Comparison of ENCODE assay signal across 13 mouse cellular contexts in the genomic region with DNA sequence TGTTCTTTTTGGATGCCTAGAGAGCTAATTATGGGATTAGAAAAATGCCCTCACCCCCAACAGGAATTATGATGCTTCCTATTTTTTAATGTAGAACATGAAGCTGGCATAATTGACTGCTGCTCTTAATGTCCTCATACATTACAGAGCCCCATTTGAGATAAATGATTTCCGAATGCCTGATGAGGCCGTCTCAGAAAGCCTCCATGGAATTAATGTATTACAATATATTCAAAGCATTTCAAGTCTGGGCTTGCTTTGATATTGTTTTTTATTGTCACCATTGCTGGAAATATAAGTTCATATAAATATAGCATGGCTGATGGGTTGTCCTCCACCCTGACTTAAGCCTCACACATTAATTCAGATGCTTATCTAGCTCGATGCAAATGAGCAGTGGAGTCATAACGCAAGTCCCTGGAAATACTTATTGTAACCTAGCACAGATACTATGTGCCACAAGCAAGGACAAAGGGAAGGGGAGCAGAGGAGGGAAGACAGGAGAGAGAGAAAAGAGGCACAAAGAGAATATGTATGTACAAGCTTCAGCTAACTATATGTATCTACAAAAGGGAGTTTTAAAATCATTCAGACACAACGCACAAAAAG.
"Had no signal": no experiment of that assay in that cellular context is flagged by ENCODE, and none has a peak within 500 bp of the region (broad histone marks: within the 10 kb centered on the region; RNA-seq: fewer than 3 reads in every experiment).

No protein-coding gene starts in this region.

- H3K36me3 ChIP-seq: limb, embryonic 15.5 days; liver, embryonic 12.5 days had no signal

- H3K4me2 ChIP-seq: limb, embryonic 15.5 days; liver, embryonic 12.5 days; lung, embryonic 14.5 days; midbrain, embryonic 11.5 days had no signal

- H3K9ac ChIP-seq: limb, embryonic 15.5 days; liver, embryonic 12.5 days; lung, embryonic 14.5 days had no signal

- H3K4me3 ChIP-seq: limb, embryonic 15.5 days; liver, embryonic 12.5 days had no signal

- H3K9me3 ChIP-seq: limb, embryonic 15.5 days; liver, embryonic 12.5 days had no signal

- H3K27me3 ChIP-seq: limb, embryonic 15.5 days had no signal

- H3K27ac ChIP-seq: limb, embryonic 15.5 days; liver, embryonic 12.5 days had no signal

- ATAC-seq: liver, embryonic 12.5 days had no signal

- H3K4me1 ChIP-seq: limb, embryonic 15.5 days; liver, embryonic 12.5 days had no signal

- DNase-seq: kidney, adult 8-10 months; kidney, postnatal 25 days; lung, embryonic 14.5 days; lung, postnatal 10 days; lung, postnatal 4 days; retina, postnatal 1 day; right cerebral cortex, postnatal 4 days; spleen, adult 18-20 months; thymus, adult 18-20 months; thymus, postnatal 14 days had no signal
